Mouse (Mus musculus): ENCODE measurements around the gene Mllt3. TPM values are rescaled to one million over a fixed set of nuclear protein-coding genes. Genes with fewer than 3 reads are reported as not detected.

Gene Mllt3
- total RNA-seq, 2 experiments from 2014 or later, result 27.7 to 37.0 TPM

DNA sequence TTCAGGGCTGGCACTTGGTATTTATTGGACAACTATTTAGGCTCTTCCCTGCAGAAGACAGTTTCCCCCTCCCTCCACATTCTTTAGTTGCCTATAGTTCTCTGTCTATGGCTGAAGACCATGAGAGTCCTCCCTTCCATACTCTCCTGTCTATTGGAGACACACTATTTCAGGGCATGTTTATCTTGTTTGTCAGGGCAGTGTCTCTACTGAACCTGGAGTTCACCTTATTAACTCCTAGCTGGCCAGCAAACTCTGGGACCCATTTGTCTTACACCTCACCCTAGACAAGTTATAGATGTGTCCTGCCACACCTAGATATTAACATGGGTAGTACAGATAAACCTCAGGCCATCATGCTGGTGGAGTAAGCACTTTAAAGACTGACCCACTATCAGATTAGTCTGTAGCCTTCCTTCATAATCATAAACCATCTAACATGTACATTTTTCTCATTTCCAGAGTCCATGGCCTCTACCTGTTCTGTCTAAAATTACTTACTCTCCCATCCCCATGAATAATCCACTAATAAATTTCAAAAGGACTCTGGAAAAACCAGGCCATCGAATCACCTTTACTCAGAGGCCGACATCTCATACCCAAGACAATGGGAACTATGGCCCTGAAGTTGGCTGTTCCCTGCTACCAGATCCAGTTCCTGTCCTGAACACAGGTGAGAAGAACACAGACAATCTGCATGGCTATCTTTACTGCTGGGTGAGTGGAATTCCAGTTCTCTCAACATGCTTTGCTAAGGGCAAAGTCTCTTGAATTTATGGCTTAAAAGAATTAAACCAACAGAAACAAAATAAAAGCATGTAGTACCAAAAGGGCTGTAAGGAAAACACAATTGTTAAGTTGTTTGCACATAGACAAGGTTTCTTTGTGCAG, 195.4 kb downstream of the Mllt3 start:
- ATAC-seq (replicated peaks; ENCODE audit: low FRiP score, poor library complexity, severe bottlenecking), result no peak

DNA sequence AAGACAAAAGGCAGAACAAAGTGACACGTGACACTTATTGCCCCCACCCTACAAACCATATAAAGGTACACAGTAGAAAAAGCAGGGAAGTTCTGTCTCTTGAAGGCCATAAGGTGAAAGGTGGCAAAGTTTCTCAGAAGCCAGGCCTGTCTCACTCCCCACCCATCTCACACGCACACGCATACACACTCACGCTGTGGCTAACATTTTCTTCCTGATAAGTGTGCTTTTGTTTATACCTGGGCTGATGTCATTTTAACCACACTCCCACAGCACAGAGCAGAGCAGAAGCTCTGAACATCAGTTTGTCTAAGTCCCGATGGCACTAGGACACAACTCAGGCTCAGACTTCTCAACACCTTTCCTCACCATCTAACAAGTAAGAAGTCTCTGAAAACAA, 196.9 kb downstream of the Mllt3 start:
- ATAC-seq (replicated peaks; ENCODE audit: low FRiP score, poor library complexity, severe bottlenecking), result no peak

DNA sequence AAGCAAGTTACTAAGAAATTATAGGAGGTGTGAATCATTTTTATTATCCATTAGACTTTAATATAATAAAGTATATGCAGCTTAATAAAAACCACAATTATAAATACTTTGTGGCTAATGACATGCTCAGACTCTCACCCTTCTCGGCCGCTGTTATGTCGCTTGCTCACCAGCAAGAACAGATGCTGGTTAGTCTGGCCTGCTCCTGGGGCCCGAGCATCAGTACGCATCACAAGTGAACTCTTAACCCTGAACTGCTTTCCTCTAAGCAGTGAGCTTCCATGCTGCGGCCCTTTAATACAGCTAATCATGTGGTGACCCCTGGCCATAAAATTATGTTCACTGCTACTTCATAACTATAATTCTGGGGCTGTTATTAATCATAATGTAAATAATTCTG, 198.0 kb downstream of the Mllt3 start:
- no peak for ATAC-seq (replicated peaks; ENCODE audit: low FRiP score, poor library complexity, severe bottlenecking)

DNA sequence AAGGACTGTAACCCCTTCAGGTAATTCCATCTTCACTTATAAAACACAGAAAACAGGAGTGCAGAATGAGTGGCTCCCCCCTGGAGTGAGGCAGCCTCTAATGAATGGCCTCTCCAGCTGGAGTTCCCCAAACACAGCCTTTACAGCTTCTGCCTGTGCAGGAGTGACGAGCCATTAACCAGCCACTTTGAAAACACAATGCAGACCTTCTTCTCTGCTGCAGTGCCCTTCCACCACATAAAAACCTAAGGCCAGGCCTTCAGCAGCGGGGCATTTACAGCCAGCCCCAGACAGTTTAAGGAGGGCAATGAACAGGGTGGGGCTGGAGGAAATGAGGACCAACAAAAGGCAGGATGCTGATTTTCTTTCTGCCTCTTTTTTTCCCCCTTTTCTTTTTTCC, 198.9 kb downstream of the Mllt3 start:
- no peak for ATAC-seq (replicated peaks; ENCODE audit: low FRiP score, poor library complexity, severe bottlenecking)

DNA sequence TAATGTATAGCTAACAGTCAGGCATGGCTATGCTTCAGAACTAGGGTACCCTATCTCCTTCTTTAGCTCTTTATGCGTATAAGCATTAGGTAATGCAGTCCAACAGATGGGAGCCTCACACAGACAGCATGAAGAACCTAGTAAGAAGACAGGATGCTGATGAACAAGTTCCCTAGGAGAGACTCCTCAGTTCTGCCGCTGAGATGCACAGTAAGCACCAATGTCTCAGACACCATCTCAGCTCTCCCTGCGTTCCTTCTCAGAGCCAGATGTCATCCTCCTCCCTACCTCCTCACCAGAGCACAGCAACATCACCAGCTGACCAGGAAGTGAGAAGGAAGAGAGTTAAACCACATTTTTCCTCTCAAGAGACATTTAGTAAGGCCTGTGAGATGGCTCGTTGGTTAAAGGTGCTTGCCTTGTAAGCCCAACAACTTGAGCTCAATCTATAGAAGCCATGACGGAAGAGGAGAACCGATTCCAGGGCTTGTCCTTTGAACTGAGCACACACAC, 202.3 kb downstream of the Mllt3 start:
- no peak for ATAC-seq (replicated peaks; ENCODE audit: low FRiP score, poor library complexity, severe bottlenecking)

DNA sequence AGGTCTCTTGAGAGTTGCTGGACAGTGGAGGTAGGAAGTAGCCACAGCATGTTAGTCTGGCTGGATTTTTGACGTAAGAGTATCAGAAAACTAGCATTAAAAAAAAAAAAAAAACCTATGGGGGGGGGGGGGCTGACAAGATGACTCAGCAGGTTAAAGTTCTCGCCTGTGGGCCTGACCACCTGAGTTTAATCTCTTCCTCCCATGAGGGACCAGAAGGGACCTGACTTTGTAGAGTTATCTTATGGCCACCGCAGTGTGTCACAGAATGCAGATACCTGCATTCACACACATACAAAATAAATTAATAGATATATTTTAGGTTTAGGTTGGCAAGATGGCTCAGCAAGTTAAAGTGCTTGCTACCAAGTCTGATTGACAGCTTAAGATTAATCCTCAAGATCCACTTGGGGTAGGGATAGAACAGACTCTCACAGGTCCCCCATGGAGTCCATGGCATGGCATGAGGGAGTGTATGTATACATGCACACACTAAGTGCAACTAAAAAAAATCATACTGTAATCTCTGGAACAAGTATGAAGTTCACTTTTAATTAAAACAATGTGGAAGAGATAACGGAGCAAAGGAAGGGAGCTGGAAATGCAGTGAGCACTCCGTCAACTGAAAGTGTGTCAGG, 203.6 kb downstream of the Mllt3 start:
- no peak for ATAC-seq (replicated peaks; ENCODE audit: low FRiP score, poor library complexity, severe bottlenecking)

DNA sequence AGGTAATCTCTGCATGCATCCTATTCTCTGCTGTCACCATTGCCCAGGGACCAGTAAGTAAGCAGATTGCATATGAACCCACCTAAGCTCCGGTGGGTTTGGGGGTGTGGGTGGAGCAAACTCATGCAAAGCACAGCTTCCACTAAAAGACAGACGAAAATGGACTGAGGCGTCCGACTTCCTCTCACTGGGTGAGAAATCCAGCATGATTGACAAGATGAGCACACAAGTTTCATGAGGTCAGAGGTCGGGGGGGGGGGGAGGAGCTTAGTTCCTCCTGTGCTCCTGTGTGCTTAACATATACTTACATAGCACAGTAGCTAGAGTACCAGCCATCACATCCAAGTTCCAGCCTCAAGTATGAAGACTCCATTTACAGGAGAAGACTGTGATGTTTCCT, 206.8 kb downstream of the Mllt3 start:
- ATAC-seq (replicated peaks; ENCODE audit: low FRiP score, poor library complexity, severe bottlenecking), result no peak

DNA sequence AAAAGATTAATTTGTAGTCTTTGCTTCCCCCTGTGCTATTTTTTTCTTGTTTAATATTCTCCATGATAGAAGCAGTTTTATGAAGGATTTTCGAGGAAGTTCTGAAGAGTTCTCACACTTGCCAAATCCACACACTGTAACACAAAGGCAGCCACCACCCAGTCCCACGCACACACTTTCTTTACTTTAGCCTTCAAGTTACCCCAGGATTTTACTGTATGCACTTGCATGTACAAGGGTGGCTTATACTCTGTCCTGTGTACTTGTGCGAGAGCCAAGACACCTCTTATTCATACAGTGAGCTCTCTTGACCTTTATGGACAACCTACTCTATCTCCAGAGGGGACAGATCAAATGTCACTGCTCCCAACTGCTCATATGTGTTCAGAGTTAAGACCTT, 209.5 kb downstream of the Mllt3 start:
- ATAC-seq (replicated peaks; ENCODE audit: low FRiP score, poor library complexity, severe bottlenecking), result no peak

DNA sequence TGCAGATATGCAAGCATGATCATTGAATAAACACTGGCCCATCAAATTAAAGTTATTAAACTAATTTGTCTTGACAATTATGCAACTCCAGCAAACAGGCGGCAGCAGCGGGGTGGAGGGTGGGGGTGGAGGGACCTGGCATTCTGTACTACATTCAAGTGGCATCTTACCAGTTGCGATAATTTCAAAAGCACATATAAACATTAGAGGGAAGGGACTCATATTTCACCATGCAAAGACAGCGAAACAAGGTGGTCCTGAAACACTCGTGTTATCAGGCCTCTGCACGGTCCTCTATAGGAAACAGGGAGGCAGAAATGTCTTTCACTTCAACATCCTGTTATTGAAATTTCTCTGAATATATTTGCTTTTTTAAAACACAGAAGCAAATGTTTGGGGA, 210.0 kb downstream of the Mllt3 start:
- ATAC-seq (replicated peaks; ENCODE audit: low FRiP score, poor library complexity, severe bottlenecking), result 0 out of 2 replicates have a peak, but pooled peaks have one; percentile 50

DNA sequence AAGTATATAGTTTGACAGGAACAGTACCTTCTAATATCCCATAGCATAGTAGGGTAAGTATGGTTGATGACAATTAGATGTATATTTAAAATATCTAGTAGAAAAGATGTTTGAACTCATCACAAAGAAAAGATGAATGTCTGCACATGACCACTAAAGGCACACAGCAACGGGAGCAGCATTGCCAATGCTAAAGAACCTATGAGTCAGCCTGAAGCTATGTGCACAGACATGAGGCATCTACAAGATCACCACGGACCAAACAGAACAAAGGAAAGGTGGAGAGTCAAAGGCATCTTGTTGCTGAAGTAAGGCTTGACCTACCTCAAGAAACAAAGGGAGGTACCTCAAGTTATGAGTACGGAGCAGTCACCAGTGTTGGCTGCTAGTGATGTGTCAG, 212.3 kb downstream of the Mllt3 start:
- ATAC-seq (replicated peaks; ENCODE audit: low FRiP score, poor library complexity, severe bottlenecking), result no peak

DNA sequence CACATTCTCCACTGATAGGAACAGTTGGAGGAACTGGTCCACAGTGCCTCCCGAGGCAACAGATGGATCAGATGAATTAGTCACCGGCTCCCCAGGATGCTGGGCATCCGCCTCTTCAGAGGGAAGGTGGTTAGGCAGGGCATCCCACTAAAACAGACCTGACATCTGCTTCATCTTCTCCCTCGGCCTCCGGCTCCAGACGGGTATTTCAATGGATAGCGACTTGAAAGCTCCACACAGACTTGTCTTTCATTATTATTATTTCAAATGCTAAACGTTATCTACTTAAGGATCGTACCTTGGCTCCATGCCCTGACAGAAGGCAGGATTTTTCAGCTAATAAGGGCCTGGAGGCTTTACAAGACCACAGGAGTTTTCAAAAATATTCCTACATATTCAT, 214.0 kb downstream of the Mllt3 start:
- ATAC-seq (replicated peaks; ENCODE audit: low FRiP score, poor library complexity, severe bottlenecking), result no peak

DNA sequence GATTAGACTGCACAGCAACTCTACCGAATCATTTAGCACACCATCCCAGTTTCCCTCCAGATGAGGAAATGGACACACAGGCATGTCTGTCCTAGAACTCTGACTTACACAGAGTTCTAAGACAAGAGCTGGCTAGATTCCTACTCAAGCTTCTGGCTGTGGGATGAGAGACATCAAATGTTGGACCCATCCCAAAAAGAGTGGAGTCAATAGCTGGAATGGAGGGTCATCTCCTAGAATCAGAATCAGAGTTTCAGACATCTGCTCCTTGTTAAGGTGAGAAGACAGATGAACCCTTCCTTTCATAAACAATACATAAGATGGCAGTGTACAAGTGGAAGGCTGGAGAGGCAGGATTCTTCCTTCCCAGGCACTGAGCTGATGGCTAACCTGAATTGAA, 214.9 kb downstream of the Mllt3 start:
- ATAC-seq (replicated peaks; ENCODE audit: low FRiP score, poor library complexity, severe bottlenecking), result no peak

DNA sequence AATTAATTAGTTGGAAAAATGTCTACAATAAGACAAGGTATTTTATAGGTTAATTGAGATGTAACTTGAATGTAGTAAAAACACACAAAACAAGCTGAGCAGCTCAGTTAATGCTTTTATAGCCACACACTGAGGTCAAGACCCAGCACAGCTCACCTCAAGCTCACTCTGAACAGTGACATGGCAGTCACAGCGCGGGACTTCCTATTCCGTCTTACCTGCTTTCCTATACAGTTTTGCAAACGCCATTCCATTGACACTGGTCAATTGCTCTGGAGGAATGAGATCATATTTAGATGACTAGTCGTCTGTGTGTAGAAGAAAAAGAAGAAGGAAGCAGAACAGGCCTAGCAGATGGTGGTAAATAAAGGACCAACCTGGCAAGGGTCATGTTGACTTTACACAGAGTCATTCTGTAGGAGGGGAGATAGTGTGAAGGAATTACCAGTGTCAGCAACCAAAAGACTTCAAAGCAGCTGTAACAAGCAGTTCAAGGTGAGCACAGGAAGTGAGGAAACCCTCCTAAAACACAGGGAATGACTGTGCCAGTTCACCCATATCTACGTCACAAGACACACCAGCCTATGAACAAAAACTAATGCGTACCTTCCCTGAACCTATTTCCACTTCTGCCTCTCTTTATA, 217.6 kb downstream of the Mllt3 start:
- no peak for ATAC-seq (replicated peaks; ENCODE audit: low FRiP score, poor library complexity, severe bottlenecking)

DNA sequence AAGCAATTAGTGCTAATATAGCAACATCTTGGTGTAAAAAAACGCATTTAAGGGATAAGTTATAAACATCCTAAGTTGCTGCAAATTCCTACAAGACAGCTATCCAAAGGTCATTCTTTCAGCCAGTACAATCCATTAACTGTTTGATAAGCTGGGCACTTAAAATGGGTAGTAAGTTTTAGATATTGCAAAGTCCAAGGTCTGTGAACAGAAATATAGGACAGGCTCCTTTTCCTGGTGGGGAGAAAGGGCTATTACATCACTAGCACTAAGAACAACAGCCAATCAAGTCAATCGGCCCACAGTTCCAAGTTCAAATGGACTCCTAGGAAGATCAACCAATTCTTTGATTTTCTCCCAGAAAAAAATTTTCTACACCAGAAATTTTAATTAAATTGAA, 221.3 kb downstream of the Mllt3 start:
- no peak for ATAC-seq (replicated peaks; ENCODE audit: low FRiP score, poor library complexity, severe bottlenecking)

DNA sequence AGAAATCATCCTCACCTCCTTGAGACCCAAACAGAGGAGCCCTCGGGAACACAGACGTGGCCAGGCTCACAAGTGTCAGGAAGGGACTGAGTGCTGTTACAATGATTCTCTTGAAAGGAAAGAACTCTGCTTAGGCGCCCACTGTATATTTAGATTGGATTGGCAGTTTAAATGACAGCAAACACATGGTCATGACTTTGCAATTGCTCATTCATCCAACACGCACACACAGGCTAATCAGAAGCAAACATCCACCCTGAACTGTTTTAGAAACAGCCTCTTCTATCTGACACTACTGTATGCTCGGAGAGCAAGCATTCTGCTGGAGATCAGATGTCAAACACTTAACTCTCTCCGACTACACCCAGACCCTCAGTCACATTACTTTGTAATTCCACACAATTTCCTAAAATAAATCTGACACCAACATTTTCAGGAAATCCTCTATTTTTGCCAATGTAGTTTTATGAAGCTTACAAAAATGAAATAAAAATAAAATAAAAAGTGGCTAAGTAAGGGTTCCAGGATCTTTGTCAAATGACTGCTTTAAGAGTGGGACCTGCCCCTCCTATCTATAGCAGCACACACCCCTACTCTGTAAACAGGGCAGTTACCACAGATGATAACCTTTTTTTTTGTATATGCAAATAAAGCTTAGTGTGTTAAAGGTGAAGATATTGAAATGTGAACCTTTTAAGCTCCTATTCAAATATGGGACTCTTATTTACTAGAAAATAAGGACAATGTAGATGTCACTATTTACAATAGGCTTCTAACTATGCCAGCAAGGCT, 226.8 kb downstream of the Mllt3 start:
- ATAC-seq (replicated peaks; ENCODE audit: low FRiP score, poor library complexity, severe bottlenecking), result peak; percentile 88

DNA sequence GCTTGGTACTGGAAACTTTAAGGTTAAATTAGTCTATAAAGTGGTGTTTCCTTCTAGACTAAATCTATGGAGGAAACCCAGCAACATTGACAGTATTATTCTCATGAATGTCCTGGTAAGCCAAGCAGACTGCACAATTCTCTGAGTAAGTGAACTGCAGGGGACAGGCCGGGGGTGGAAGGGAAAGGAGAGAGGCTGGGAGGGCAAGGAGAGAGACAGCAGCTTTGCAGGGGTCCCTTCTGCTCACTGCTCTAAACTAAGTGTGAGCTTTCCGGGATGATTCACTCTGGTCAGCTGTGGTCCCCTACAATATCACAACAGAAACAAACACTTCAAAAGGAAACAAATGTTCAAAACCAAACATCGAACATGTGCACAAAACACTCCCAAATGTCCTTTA, 228.6 kb downstream of the Mllt3 start:
- ATAC-seq (replicated peaks; ENCODE audit: low FRiP score, poor library complexity, severe bottlenecking), result no peak

DNA sequence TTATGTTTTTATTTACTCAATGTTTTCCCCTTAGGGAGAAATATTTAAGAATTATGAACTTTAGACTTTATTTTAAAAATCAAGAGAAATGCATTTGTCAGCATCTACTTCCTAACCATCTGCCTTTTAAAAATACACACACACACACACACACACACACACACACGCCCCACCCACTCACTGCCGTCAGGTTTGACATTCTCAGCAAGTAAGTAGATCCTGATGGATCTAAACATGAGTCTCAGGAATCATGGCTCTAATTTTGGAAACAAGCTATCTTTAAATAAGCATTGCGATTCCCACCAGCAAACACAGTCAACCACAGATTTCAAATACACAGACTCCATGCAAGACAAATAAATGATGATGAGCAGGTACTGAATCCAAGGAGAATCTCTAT, 229.9 kb downstream of the Mllt3 start:
- ATAC-seq (replicated peaks; ENCODE audit: low FRiP score, poor library complexity, severe bottlenecking), result no peak

DNA sequence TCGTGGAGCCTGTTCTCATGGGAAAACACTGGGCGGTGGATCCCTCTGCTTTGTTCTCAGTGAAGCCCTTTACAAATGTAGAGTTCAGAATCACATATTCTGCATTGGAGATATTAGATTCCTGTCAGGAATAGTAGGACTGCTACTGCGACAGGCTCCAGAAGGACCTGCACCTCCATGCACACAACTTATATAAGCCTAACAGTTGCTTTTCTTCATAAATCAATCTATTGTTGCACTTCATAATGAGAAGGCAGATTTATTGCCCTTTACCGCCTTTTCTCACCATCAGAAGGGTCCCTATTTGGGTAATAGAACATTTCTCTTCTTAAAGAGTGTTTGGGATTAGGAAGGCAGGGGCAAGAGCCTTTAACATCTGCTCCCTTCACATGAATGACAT, 231.0 kb downstream of the Mllt3 start:
- no peak for ATAC-seq (replicated peaks; ENCODE audit: low FRiP score, poor library complexity, severe bottlenecking)

DNA sequence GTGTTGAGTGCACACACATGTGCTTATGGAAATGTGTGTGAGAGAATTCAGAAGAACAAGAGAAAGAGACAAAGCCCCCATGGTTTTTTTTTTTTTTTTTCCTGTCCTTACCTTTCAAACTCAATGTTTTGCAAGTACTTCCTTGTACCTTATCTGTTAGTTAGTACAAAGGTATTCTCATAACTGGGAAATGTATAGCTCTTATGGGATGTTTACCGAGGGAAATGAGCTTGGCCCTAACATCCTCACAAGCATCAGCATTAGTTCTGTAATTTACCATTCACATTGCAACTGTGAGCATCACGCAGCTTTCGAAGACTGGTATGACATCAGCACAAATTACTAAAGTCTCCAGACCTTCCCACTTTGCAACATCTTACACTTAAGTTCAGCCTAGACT, 231.8 kb downstream of the Mllt3 start:
- no peak for ATAC-seq (replicated peaks; ENCODE audit: low FRiP score, poor library complexity, severe bottlenecking)

DNA sequence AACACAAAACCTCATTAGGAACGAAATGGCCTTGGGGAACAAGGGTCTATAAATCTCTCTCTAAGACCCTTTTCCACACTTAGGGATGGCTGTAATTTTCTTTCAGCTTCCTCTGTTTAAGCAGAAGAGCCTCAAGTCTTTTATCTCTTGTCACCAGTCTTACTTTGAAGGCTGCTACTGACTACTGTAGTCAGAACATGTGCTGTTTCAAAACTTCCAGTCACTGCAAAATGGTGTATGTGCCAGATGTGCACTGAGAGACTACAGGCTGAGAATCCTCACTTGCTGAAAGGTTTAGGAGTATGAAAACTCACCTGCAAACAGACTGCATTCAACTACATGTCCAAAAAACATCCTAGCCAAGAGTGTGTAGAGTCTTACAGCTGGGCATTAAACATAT, 232.9 kb downstream of the Mllt3 start:
- ATAC-seq (replicated peaks; ENCODE audit: low FRiP score, poor library complexity, severe bottlenecking), result no peak

Data from erythroid progenitor cell, adult 5-6 weeks (primary cell).